Mouse (Mus musculus): Measurements from ENCODE around the gene Olfr109.

- TF ChIP-seq POLR2A (IDR thresholded peaks at IDR 0.05; ENCODE audit: low read depth, low read length) (no peak), CTCF (IDR thresholded peaks at IDR 0.05; ENCODE audit: extremely low read depth, insufficient read depth, insufficient read length, insufficient replicate concordance) (no peak)
These were observed 24.7 kb downstream of the Olfr109 start, which contains the start of gene H2-M2 for GRCm38 (mm10) chr17:37483452-37483851.
